Mouse (Mus musculus): ENCODE results near the gene Ms4a2. TPM values are rescaled to one million over a fixed set of nuclear protein-coding genes. Genes with fewer than 3 reads are reported as not detected.

Gene Ms4a2
- polyA plus RNA-seq (2015; fragmentation: Nextera tagmentation; extraction: Ambion mirVana) = not detected in 2 replicates

- 75% methylated on average over 2 of the region's 2 CpGs for WGBS
- Histone ChIP-seq H3K4me3 (no peak within 1 kb of the TSS), H3K9me3 (no peaks in the 10 kb centered on the region), H3K4me2 (no peak within 1 kb of the TSS), H3K36me3 (no peaks in the 10 kb centered on the region), H3K9ac (no peak within 1 kb of the TSS), H3K27me3 (replicated peaks) (no peaks in the 10 kb centered on the region), H3K27ac (replicated peaks) (no peak within 1 kb of the TSS), H3K4me1 (no peaks in the 10 kb centered on the region)
- no peak for ATAC-seq (ENCODE audit: extremely low read depth, insufficient number of reproducible peaks, low FRiP score, low TSS enrichment)
Measured at GRCm38 (mm10) chr19:11623551-11623950, at the start of gene Ms4a2. Gene Ms4a2, minus strand, starts transcription at chr19:11623719.

GRCm38 (mm10) chr19:11661562-11661961 lies 38.0 kb upstream of the Ms4a2 start:
- Histone ChIP-seq H3K4me3 (no peak overlapping the region), H3K36me3 (no peaks in the 10 kb centered on the region), H3K4me2 (no peak overlapping the region), H3K9me3 (no peaks in the 10 kb centered on the region), H3K4me1 (no peaks in the 10 kb centered on the region), H3K27ac (replicated peaks) (no peak overlapping the region), H3K27me3 (replicated peaks) (no peaks in the 10 kb centered on the region), H3K9ac (no peak overlapping the region)
- no peak for ATAC-seq (ENCODE audit: extremely low read depth, insufficient number of reproducible peaks, low FRiP score, low TSS enrichment)

GRCm38 (mm10) chr19:11660459-11660858 lies 36.9 kb upstream of the Ms4a2 start, which contains the start of gene Oosp2:
Gene Oosp2, minus strand, starts transcription at chr19:11660559.
- Histone ChIP-seq H3K9ac (no peak within 1 kb of the TSS), H3K27me3 (replicated peaks) (no peaks in the 10 kb centered on the region), H3K27ac (replicated peaks) (no peak within 1 kb of the TSS), H3K4me3 (no peak within 1 kb of the TSS), H3K4me2 (no peak within 1 kb of the TSS), H3K4me1 (no peaks in the 10 kb centered on the region), H3K9me3 (no peaks in the 10 kb centered on the region), H3K36me3 (no peaks in the 10 kb centered on the region)
- 72% methylated on average over 5 of the region's 5 CpGs for WGBS
- no peak for ATAC-seq (ENCODE audit: extremely low read depth, insufficient number of reproducible peaks, low FRiP score, low TSS enrichment)

GRCm38 (mm10) chr19:11659142-11659541 lies 35.6 kb upstream of the Ms4a2 start:
- Histone ChIP-seq H3K9me3 (no peaks in the 10 kb centered on the region), H3K27me3 (replicated peaks) (no peaks in the 10 kb centered on the region), H3K4me3 (no peak overlapping the region), H3K36me3 (no peaks in the 10 kb centered on the region), H3K27ac (replicated peaks) (no peak overlapping the region), H3K4me1 (no peaks in the 10 kb centered on the region), H3K4me2 (no peak overlapping the region), H3K9ac (no peak overlapping the region)
- no peak for ATAC-seq (ENCODE audit: extremely low read depth, insufficient number of reproducible peaks, low FRiP score, low TSS enrichment)
- 53% methylated on average over 2 of the region's 2 CpGs for WGBS

GRCm38 (mm10) chr19:11649564-11649963 lies 26.0 kb upstream of the Ms4a2 start:
- no peak overlapping the region for H3K4me2 ChIP-seq
- H3K9me3 ChIP-seq = no peaks in the 10 kb centered on the region
- H3K4me3 ChIP-seq = no peak overlapping the region
- H3K27ac ChIP-seq (replicated peaks) = no peak overlapping the region
- ATAC-seq (ENCODE audit: extremely low read depth, insufficient number of reproducible peaks, low FRiP score, low TSS enrichment) = no peak
- WGBS = 71% methylated on average over 4 of the region's 4 CpGs
- H3K9ac ChIP-seq = no peak overlapping the region
- no peaks in the 10 kb centered on the region for H3K36me3 ChIP-seq
- no peaks in the 10 kb centered on the region for H3K27me3 ChIP-seq (replicated peaks)
- no peaks in the 10 kb centered on the region for H3K4me1 ChIP-seq

GRCm38 (mm10) chr19:11646166-11646565 lies 22.6 kb upstream of the Ms4a2 start:
- no peaks in the 10 kb centered on the region for H3K36me3 ChIP-seq
- WGBS = 63% methylated on average over 3 of the region's 3 CpGs

GRCm38 (mm10) chr19:11640732-11641131 lies 17.2 kb upstream of the Ms4a2 start, which contains the start of gene Ms4a3:
Gene Ms4a3, minus strand, starts transcription at chr19:11640851.
- no peak within 1 kb of the TSS for H3K9ac ChIP-seq
- no peak within 1 kb of the TSS for H3K4me2 ChIP-seq
- H3K27me3 ChIP-seq (replicated peaks) = no peaks in the 10 kb centered on the region
- no peaks in the 10 kb centered on the region for H3K4me1 ChIP-seq
- H3K9me3 ChIP-seq = no peaks in the 10 kb centered on the region
- no peaks in the 10 kb centered on the region for H3K36me3 ChIP-seq
- H3K27ac ChIP-seq (replicated peaks) = no peak within 1 kb of the TSS
- no peak within 1 kb of the TSS for H3K4me3 ChIP-seq
- ATAC-seq (ENCODE audit: extremely low read depth, insufficient number of reproducible peaks, low FRiP score, low TSS enrichment) = no peak
- 72% methylated on average over 1 of the region's 1 CpGs for WGBS

More at GRCm38 (mm10) chr19:11646166-11646565, 22.6 kb upstream of the Ms4a2 start:
- Histone ChIP-seq H3K4me3 (no peak overlapping the region), H3K9me3 (no peaks in the 10 kb centered on the region), H3K27me3 (replicated peaks) (no peaks in the 10 kb centered on the region), H3K4me2 (no peak overlapping the region), H3K9ac (no peak overlapping the region), H3K4me1 (no peaks in the 10 kb centered on the region), H3K27ac (replicated peaks) (no peak overlapping the region)
- ATAC-seq (ENCODE audit: extremely low read depth, insufficient number of reproducible peaks, low FRiP score, low TSS enrichment) = no peak

GRCm38 (mm10) chr19:11639038-11639437 lies 15.5 kb upstream of the Ms4a2 start:
- WGBS = 59% methylated on average over 4 of the region's 4 CpGs

GRCm38 (mm10) chr19:11635572-11635971 lies 12.1 kb upstream of the Ms4a2 start:
- Histone ChIP-seq H3K27ac (replicated peaks) (no peak overlapping the region), H3K4me3 (no peak overlapping the region), H3K9ac (no peak overlapping the region), H3K36me3 (no peaks in the 10 kb centered on the region), H3K4me1 (no peaks in the 10 kb centered on the region), H3K27me3 (replicated peaks) (no peaks in the 10 kb centered on the region), H3K4me2 (no peak overlapping the region), H3K9me3 (no peaks in the 10 kb centered on the region)
- WGBS = 43% methylated on average over 5 of the region's 5 CpGs
- no peak for ATAC-seq (ENCODE audit: extremely low read depth, insufficient number of reproducible peaks, low FRiP score, low TSS enrichment)

More at GRCm38 (mm10) chr19:11639038-11639437, 15.5 kb upstream of the Ms4a2 start:
- no peaks in the 10 kb centered on the region for H3K27me3 ChIP-seq (replicated peaks)
- H3K9ac ChIP-seq = no peak overlapping the region
- no peaks in the 10 kb centered on the region for H3K36me3 ChIP-seq
- H3K27ac ChIP-seq (replicated peaks) = no peak overlapping the region
- H3K9me3 ChIP-seq = no peaks in the 10 kb centered on the region
- no peak overlapping the region for H3K4me3 ChIP-seq
- no peak for ATAC-seq (ENCODE audit: extremely low read depth, insufficient number of reproducible peaks, low FRiP score, low TSS enrichment)
- no peaks in the 10 kb centered on the region for H3K4me1 ChIP-seq
- H3K4me2 ChIP-seq = no peak overlapping the region

GRCm38 (mm10) chr19:11634330-11634729 lies 10.8 kb upstream of the Ms4a2 start:
- Histone ChIP-seq H3K4me1 (no peaks in the 10 kb centered on the region), H3K9me3 (no peaks in the 10 kb centered on the region), H3K4me3 (no peak overlapping the region), H3K4me2 (no peak overlapping the region), H3K36me3 (no peaks in the 10 kb centered on the region), H3K27me3 (replicated peaks) (no peaks in the 10 kb centered on the region), H3K27ac (replicated peaks) (no peak overlapping the region), H3K9ac (no peak overlapping the region)
- 54% methylated on average over 2 of the region's 2 CpGs for WGBS
- no peak for ATAC-seq (ENCODE audit: extremely low read depth, insufficient number of reproducible peaks, low FRiP score, low TSS enrichment)

GRCm38 (mm10) chr19:11633732-11634131 lies 10.2 kb upstream of the Ms4a2 start:
- H3K4me2 ChIP-seq = no peak overlapping the region
- no peaks in the 10 kb centered on the region for H3K9me3 ChIP-seq
- no peaks in the 10 kb centered on the region for H3K27me3 ChIP-seq (replicated peaks)
- WGBS = 66% methylated on average over 1 of the region's 1 CpGs
- H3K4me3 ChIP-seq = no peak overlapping the region
- ATAC-seq (ENCODE audit: extremely low read depth, insufficient number of reproducible peaks, low FRiP score, low TSS enrichment) = no peak
- H3K36me3 ChIP-seq = no peaks in the 10 kb centered on the region
- no peak overlapping the region for H3K9ac ChIP-seq
- no peak overlapping the region for H3K27ac ChIP-seq (replicated peaks)
- H3K4me1 ChIP-seq = no peaks in the 10 kb centered on the region

- H3K4me3 ChIP-seq = no peak overlapping the region
- H3K9ac ChIP-seq = no peak overlapping the region
- H3K4me2 ChIP-seq = no peak overlapping the region
- no peak overlapping the region for H3K27ac ChIP-seq (replicated peaks)
- WGBS = 66% methylated on average over 5 of the region's 5 CpGs
- H3K36me3 ChIP-seq = no peaks in the 10 kb centered on the region
- no peaks in the 10 kb centered on the region for H3K9me3 ChIP-seq
- no peaks in the 10 kb centered on the region for H3K4me1 ChIP-seq
- no peaks in the 10 kb centered on the region for H3K27me3 ChIP-seq (replicated peaks)
- no peak for ATAC-seq (ENCODE audit: extremely low read depth, insufficient number of reproducible peaks, low FRiP score, low TSS enrichment)
Measured at GRCm38 (mm10) chr19:11625231-11625630, 1.7 kb upstream of the Ms4a2 start.

Measured in heart, embryonic 13.5 days (tissue).